Mouse (Mus musculus): ENCODE measurements around the gene Agap1. TPM values are rescaled to one million over a fixed set of nuclear protein-coding genes. Genes with fewer than 3 reads are reported as not detected.

Agap1 gene
- polyA plus RNA-seq, 1 experiment from 2014 or later = 10.8 TPM

DNA sequence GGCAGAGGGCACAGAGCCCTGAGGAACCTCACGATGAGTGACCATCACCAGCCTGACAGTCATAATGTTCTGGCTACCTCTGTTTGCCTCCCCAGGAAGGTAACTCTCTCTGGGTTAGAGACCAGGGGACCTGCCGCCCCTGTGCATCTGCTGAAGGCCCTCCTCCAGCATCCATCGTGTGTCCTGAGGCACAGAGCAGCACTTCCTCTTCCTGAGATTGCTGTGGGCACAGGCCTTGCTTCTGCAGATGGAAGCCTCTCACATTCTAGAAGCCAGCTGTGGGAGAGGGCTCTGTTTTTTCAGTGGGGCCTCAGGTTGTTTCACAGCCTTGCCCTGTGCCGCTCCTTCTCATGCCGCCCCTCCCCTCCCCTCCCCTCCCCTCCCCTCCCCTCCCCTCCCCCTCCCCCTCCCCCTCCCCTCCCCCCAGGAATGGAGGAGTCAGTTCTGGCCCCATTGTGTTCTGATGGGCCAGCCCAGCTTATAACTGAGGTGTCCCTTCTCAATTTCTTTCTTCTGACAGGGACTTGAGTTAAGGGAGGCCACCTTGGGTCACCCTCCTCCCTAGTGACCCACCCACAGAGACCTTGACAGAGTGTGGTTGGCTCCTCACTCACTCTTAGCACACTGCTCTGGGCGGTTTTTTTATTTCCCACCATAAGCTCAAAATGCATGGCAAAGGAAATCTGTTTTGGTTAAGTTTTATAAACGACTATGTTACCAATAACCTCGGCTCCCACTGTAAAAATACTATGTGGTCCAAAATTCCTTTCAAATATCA, 166.6 kb downstream of the Agap1 start:
- H3K4me1 ChIP-seq (ENCODE audit: control insufficient read depth, insufficient read depth, low read length) = peaks cover 64% of the 10 kb centered on the region
- no peaks in the 10 kb centered on the region for H3K36me3 ChIP-seq (ENCODE audit: control insufficient read depth, insufficient read depth, low read length)
- H3K27ac ChIP-seq (ENCODE audit: low read depth, low read length) = no peak overlapping the region
- no peak for ATAC-seq (replicated peaks; ENCODE audit: insufficient number of reproducible peaks, low FRiP score, low TSS enrichment)
- H3K4me3 ChIP-seq (ENCODE audit: low read depth, low read length) = no peak overlapping the region
- 71% methylated on average over 8 of the region's 8 CpGs for WGBS (ENCODE audit: insufficient replicate concordance)
- no peaks in the 10 kb centered on the region for H3K9me3 ChIP-seq (replicated peaks; ENCODE audit: control insufficient read depth, low read length)
- H3K27me3 ChIP-seq (ENCODE audit: control insufficient read depth, insufficient read depth, low read length) = no peaks in the 10 kb centered on the region
- no peak overlapping the region for H3K9ac ChIP-seq (ENCODE audit: low read depth, low read length)
- H3K4me2 ChIP-seq = no peak overlapping the region

DNA sequence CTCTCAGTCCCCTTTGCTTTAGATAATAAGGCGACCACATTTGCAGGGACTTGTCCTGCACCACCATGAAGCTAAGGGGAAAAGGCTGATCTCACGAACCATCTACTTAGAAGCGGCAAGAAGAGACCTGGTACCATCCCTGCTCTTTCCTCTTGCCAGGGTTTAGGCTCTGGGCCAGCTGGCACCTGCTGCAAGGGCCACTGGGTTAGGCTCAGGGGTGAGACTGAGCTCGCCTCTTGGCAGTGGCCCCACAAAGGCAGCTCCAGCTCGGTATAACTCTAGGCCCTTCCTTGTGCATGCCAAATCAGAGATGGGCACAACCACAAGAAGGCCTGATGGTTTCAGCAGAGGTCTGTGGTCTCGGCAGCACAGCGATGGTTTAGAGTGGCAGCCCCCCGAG, 167.3 kb downstream of the Agap1 start:
- Histone ChIP-seq H3K36me3 (ENCODE audit: control insufficient read depth, insufficient read depth, low read length) (no peaks in the 10 kb centered on the region), H3K4me2 (no peak overlapping the region), H3K9ac (ENCODE audit: low read depth, low read length) (0 out of 2 replicates have a peak overlapping the region, but pooled peaks have one; percentile 28), H3K27ac (ENCODE audit: low read depth, low read length) (peak overlapping the region; percentile 55), H3K4me1 (ENCODE audit: control insufficient read depth, insufficient read depth, low read length) (peaks cover 64% of the 10 kb centered on the region), H3K4me3 (ENCODE audit: low read depth, low read length) (no peak overlapping the region), H3K9me3 (replicated peaks; ENCODE audit: control insufficient read depth, low read length) (no peaks in the 10 kb centered on the region), H3K27me3 (ENCODE audit: control insufficient read depth, insufficient read depth, low read length) (no peaks in the 10 kb centered on the region)
- no peak for ATAC-seq (replicated peaks; ENCODE audit: insufficient number of reproducible peaks, low FRiP score, low TSS enrichment)
- WGBS (ENCODE audit: insufficient replicate concordance) = 83% methylated on average over 8 of the region's 8 CpGs

DNA sequence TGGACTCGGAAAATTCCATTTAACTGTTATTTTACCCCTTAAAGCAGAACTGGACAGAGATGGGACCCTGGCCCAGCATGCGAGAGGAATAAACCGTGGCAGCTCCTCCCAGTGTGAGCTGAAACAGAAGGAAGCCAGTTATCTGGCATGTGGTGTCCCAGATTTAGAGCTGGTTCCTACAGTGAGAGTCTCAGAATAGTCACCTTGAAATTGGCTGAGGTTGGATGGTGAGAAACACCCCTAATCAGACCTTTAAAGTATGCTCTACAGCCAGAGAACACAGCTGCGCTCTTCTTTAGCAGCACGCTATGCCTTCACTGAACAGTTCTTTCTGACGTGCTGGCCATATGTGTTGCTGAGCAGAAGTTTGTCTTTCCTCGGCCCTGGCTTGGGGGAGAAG, 168.2 kb downstream of the Agap1 start:
- H3K9me3 ChIP-seq (replicated peaks; ENCODE audit: control insufficient read depth, low read length) = no peaks in the 10 kb centered on the region
- WGBS (ENCODE audit: insufficient replicate concordance) = 55% methylated on average over 7 of the region's 7 CpGs
- H3K27me3 ChIP-seq (ENCODE audit: control insufficient read depth, insufficient read depth, low read length) = no peaks in the 10 kb centered on the region
- no peak overlapping the region for H3K4me2 ChIP-seq
- H3K9ac ChIP-seq (ENCODE audit: low read depth, low read length) = no peak overlapping the region
- peak overlapping the region; percentile 55 for H3K27ac ChIP-seq (ENCODE audit: low read depth, low read length)
- ATAC-seq (replicated peaks; ENCODE audit: insufficient number of reproducible peaks, low FRiP score, low TSS enrichment) = no peak
- peaks cover 61% of the 10 kb centered on the region for H3K4me1 ChIP-seq (ENCODE audit: control insufficient read depth, insufficient read depth, low read length)
- H3K36me3 ChIP-seq (ENCODE audit: control insufficient read depth, insufficient read depth, low read length) = no peaks in the 10 kb centered on the region
- no peak overlapping the region for H3K4me3 ChIP-seq (ENCODE audit: low read depth, low read length)

DNA sequence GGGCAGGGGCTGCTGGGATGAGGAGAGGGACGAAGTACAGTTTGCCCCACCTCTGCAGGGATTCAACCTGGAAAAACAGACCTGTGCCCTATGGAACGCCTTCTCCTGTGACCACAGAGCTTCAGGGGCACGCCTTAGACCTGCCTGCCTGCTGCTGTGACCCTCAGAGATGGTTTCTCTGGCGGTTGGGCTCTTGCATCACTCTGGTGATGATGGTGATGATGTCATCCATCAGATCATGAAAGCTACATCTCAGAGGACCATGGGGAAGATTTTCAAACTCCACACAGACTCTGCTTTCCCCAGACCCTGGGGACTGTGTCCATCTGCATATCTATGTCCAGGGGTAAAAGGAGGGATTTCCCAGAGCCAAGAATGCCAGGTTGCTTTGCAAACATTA, 170.7 kb downstream of the Agap1 start:
- Histone ChIP-seq H3K27ac (ENCODE audit: low read depth, low read length) (no peak overlapping the region), H3K36me3 (ENCODE audit: control insufficient read depth, insufficient read depth, low read length) (no peaks in the 10 kb centered on the region), H3K4me2 (no peak overlapping the region), H3K27me3 (ENCODE audit: control insufficient read depth, insufficient read depth, low read length) (no peaks in the 10 kb centered on the region), H3K4me3 (ENCODE audit: low read depth, low read length) (no peak overlapping the region), H3K9ac (ENCODE audit: low read depth, low read length) (0 out of 2 replicates have a peak overlapping the region, but pooled peaks have one; percentile 39), H3K9me3 (replicated peaks; ENCODE audit: control insufficient read depth, low read length) (no peaks in the 10 kb centered on the region), H3K4me1 (ENCODE audit: control insufficient read depth, insufficient read depth, low read length) (peaks cover 39% of the 10 kb centered on the region)
- 76% methylated on average over 4 of the region's 4 CpGs for WGBS (ENCODE audit: insufficient replicate concordance)
- no peak for ATAC-seq (replicated peaks; ENCODE audit: insufficient number of reproducible peaks, low FRiP score, low TSS enrichment)

DNA sequence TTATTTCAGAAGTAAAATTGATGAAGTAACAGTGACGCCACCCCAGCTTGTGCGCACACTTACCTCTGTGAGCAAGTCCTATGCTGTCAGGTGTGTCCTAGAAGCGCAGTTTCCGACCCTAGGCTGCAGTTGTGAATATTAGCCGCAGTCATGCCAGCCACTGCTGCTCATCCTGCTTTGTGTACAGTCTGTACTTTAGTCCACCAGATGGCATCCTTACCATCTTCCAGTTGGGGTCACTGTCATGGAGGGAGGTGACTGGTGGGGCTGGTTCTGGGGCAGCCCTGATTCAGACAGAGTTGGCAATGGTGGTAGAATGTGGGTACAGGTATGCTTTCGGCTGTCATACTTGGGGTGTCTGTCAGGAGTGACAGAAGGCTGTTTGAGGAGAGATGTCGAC, 171.4 kb downstream of the Agap1 start:
- H3K36me3 ChIP-seq (ENCODE audit: control insufficient read depth, insufficient read depth, low read length) = no peaks in the 10 kb centered on the region
- no peaks in the 10 kb centered on the region for H3K9me3 ChIP-seq (replicated peaks; ENCODE audit: control insufficient read depth, low read length)
- no peak overlapping the region for H3K9ac ChIP-seq (ENCODE audit: low read depth, low read length)
- H3K4me2 ChIP-seq = no peak overlapping the region
- no peak overlapping the region for H3K27ac ChIP-seq (ENCODE audit: low read depth, low read length)
- no peak overlapping the region for H3K4me3 ChIP-seq (ENCODE audit: low read depth, low read length)
- peaks cover 37% of the 10 kb centered on the region for H3K4me1 ChIP-seq (ENCODE audit: control insufficient read depth, insufficient read depth, low read length)
- H3K27me3 ChIP-seq (ENCODE audit: control insufficient read depth, insufficient read depth, low read length) = no peaks in the 10 kb centered on the region
- no peak for ATAC-seq (replicated peaks; ENCODE audit: insufficient number of reproducible peaks, low FRiP score, low TSS enrichment)
- 93% methylated on average over 7 of the region's 7 CpGs for WGBS (ENCODE audit: insufficient replicate concordance)

DNA sequence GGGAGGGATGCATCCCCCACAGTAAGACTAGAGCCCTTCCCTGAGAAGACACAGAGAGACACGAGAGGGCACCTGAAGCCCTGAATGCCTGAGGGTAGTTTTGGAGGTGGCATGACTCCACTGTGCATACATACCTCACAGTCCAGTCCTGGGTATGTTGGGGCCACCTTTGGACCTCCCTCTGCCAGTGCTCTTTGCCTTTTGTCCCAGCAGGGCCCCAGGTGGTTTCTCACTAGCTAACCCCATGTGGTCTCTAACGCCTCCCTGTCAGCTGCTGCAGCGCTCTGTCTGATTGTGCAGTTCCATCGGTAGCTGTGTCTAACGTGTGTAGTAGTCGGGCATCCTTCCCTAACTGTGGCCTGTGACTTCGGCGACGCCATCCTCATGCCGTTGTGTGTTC, 172.3 kb downstream of the Agap1 start:
- Histone ChIP-seq H3K9me3 (replicated peaks; ENCODE audit: control insufficient read depth, low read length) (no peaks in the 10 kb centered on the region), H3K9ac (ENCODE audit: low read depth, low read length) (no peak overlapping the region), H3K4me2 (no peak overlapping the region), H3K4me3 (ENCODE audit: low read depth, low read length) (no peak overlapping the region), H3K27ac (ENCODE audit: low read depth, low read length) (no peak overlapping the region), H3K27me3 (ENCODE audit: control insufficient read depth, insufficient read depth, low read length) (no peaks in the 10 kb centered on the region), H3K36me3 (ENCODE audit: control insufficient read depth, insufficient read depth, low read length) (no peaks in the 10 kb centered on the region), H3K4me1 (ENCODE audit: control insufficient read depth, insufficient read depth, low read length) (peaks cover 34% of the 10 kb centered on the region)
- no peak for ATAC-seq (replicated peaks; ENCODE audit: insufficient number of reproducible peaks, low FRiP score, low TSS enrichment)
- WGBS (ENCODE audit: insufficient replicate concordance) = 80% methylated on average over 10 of the region's 10 CpGs

DNA sequence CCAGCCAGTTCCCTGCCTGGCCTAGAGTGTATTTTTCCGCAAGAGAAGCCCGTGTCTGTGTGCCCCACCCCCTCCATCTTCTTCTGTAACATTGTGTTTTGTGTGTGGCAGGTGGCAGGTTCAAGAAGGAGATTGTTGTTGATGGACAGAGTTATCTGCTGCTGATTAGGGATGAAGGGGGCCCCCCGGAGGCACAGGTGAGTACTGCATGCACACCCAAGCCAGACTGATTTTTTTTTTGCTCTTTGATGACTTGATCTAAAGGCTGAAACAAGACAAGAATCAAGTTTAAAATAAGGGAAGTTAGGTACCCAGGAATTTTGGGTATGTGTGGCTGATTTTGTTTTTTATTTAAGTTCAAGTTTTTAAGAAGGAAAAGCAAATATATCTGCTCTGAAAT, 173.0 kb downstream of the Agap1 start:
- Histone ChIP-seq H3K4me2 (no peak overlapping the region), H3K4me1 (ENCODE audit: control insufficient read depth, insufficient read depth, low read length) (peaks cover 27% of the 10 kb centered on the region)
- WGBS (ENCODE audit: insufficient replicate concordance) = 46% methylated on average over 3 of the region's 3 CpGs

DNA sequence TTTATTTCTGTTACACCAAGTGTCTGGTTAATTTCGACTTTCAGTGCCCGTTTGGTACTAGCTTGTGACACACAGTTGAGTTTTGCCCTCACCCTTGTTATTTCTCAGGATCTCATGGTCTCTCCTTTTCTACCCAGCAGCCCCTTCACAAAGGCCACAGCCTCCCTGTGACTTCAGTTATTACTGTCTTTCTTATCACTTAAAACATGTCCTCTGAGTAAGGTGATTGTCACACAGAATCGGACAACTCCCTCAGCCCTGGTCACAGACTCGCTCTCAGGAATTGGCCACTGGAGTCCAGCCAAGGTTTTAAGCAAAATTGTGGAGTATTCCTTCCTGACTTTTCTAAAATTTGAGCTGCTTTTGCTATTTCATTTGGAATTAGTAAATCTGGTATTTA, 176.2 kb downstream of the Agap1 start:
- H3K27me3 ChIP-seq (ENCODE audit: control insufficient read depth, insufficient read depth, low read length) = no peaks in the 10 kb centered on the region
- ATAC-seq (replicated peaks; ENCODE audit: insufficient number of reproducible peaks, low FRiP score, low TSS enrichment) = no peak
- H3K4me1 ChIP-seq (ENCODE audit: control insufficient read depth, insufficient read depth, low read length) = 0 out of 2 replicates have a peak, but pooled peaks cover 3% of the 10 kb centered on the region
- WGBS (ENCODE audit: insufficient replicate concordance) = 65% methylated on average over 4 of the region's 4 CpGs
- no peak overlapping the region for H3K9ac ChIP-seq (ENCODE audit: low read depth, low read length)
- H3K9me3 ChIP-seq (replicated peaks; ENCODE audit: control insufficient read depth, low read length) = no peaks in the 10 kb centered on the region
- no peak overlapping the region for H3K27ac ChIP-seq (ENCODE audit: low read depth, low read length)
- H3K4me2 ChIP-seq = no peak overlapping the region
- H3K4me3 ChIP-seq (ENCODE audit: low read depth, low read length) = no peak overlapping the region
- no peaks in the 10 kb centered on the region for H3K36me3 ChIP-seq (ENCODE audit: control insufficient read depth, insufficient read depth, low read length)

More for the DNA sequence above, 173.0 kb downstream of the Agap1 start:
- Histone ChIP-seq H3K9me3 (replicated peaks; ENCODE audit: control insufficient read depth, low read length) (no peaks in the 10 kb centered on the region), H3K27ac (ENCODE audit: low read depth, low read length) (no peak overlapping the region), H3K4me3 (ENCODE audit: low read depth, low read length) (no peak overlapping the region), H3K27me3 (ENCODE audit: control insufficient read depth, insufficient read depth, low read length) (no peaks in the 10 kb centered on the region), H3K36me3 (ENCODE audit: control insufficient read depth, insufficient read depth, low read length) (no peaks in the 10 kb centered on the region), H3K9ac (ENCODE audit: low read depth, low read length) (no peak overlapping the region)
- ATAC-seq (replicated peaks; ENCODE audit: insufficient number of reproducible peaks, low FRiP score, low TSS enrichment) = no peak

DNA sequence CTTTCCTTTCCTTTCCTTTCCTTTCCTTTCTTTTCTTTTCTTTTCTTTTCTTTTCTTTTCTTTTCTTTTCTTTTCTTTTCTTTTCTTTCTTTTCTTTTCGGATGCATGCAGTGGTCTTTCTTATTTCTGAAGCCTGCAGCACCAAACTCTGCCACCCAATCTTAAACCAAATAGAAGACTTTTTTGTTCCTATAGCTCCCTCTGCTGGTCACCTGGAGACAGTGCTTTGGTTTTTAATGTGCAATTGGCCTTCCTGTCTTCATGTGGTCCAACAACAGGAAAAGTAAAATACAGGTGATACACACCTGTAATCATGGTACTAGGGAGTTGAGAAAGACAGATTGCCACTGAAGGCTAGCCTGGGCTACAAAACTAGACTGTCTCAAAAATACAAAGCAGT, 177.1 kb downstream of the Agap1 start:
- no peak overlapping the region for H3K27ac ChIP-seq (ENCODE audit: low read depth, low read length)
- no peak overlapping the region for H3K4me3 ChIP-seq (ENCODE audit: low read depth, low read length)
- 37% methylated on average over 1 of the region's 1 CpGs for WGBS (ENCODE audit: insufficient replicate concordance)
- H3K9ac ChIP-seq (ENCODE audit: low read depth, low read length) = no peak overlapping the region
- no peaks in the 10 kb centered on the region for H3K27me3 ChIP-seq (ENCODE audit: control insufficient read depth, insufficient read depth, low read length)
- no peaks in the 10 kb centered on the region for H3K9me3 ChIP-seq (replicated peaks; ENCODE audit: control insufficient read depth, low read length)
- H3K4me1 ChIP-seq (ENCODE audit: control insufficient read depth, insufficient read depth, low read length) = no peaks in the 10 kb centered on the region; the same call in 1 of the 2 replicates
- H3K4me2 ChIP-seq = no peak overlapping the region
- H3K36me3 ChIP-seq (ENCODE audit: control insufficient read depth, insufficient read depth, low read length) = no peaks in the 10 kb centered on the region
- no peak for ATAC-seq (replicated peaks; ENCODE audit: insufficient number of reproducible peaks, low FRiP score, low TSS enrichment)

Measured in heart, embryonic 11.5 days (tissue).